Mouse (Mus musculus) adrenal gland, postnatal 36 days (tissue): ENCODE data around the gene Mast4. TPM values are rescaled to one million over a fixed set of nuclear protein-coding genes. Genes with fewer than 3 reads are reported as not detected.

Experiments used
- DNase-seq, 2 experiments: peaks; one replicate each; pipeline ENCODE4 v3.0.0; 2021; ENCODE audit warnings: mixed read lengths in 1 of 2
- total RNA-seq, 2 experiments: library from RNA; stranded (reverse); gene quantifications; 2 replicates each; pipeline ENCODE4 v1.2.3; 2021

The Mast4 gene
- total RNA-seq, 2 experiments from 2014 or later: 62.9 to 90.1 TPM

- no peak for DNase-seq
Measured at GRCm38 (mm10) chr13:102925844-102926598, 408.3 kb downstream of the Mast4 start.

GRCm38 (mm10) chr13:102919741-102920140 is 414.6 kb downstream of the Mast4 start:
- DNase-seq: no peak

- peak in 1 of 2 experiments; percentile 37 for DNase-seq
Measured at GRCm38 (mm10) chr13:102918616-102919015, 415.7 kb downstream of the Mast4 start.

- no peak for DNase-seq
Measured at GRCm38 (mm10) chr13:102915341-102915740, 419.0 kb downstream of the Mast4 start.

- DNase-seq: no peak
Measured at GRCm38 (mm10) chr13:102914800-102915199, 419.5 kb downstream of the Mast4 start.

- DNase-seq: no peak
Measured at GRCm38 (mm10) chr13:102913919-102914318, 420.4 kb downstream of the Mast4 start.

- DNase-seq: no peak
Measured at GRCm38 (mm10) chr13:102912867-102913266, 421.4 kb downstream of the Mast4 start.

GRCm38 (mm10) chr13:102909654-102910418 is 424.5 kb downstream of the Mast4 start:
- DNase-seq: no peak

GRCm38 (mm10) chr13:102906661-102907009 is 427.7 kb downstream of the Mast4 start:
- DNase-seq: no peak

- peak; percentile 76 to 83 for DNase-seq
Measured at GRCm38 (mm10) chr13:102906004-102906660, 428.2 kb downstream of the Mast4 start.

- peak in 1 of 2 experiments; percentile 24 for DNase-seq
Measured at GRCm38 (mm10) chr13:102905361-102905950, 428.8 kb downstream of the Mast4 start.

- DNase-seq: no peak
Measured at GRCm38 (mm10) chr13:102903689-102904088, 430.6 kb downstream of the Mast4 start.

GRCm38 (mm10) chr13:102902123-102902522 is 432.2 kb downstream of the Mast4 start:
- no peak for DNase-seq

- peak; percentile 44 to 68 for DNase-seq
Measured at GRCm38 (mm10) chr13:102900531-102900930, 433.8 kb downstream of the Mast4 start.

- DNase-seq: no peak
Measured at GRCm38 (mm10) chr13:102900083-102900420, 434.2 kb downstream of the Mast4 start.

GRCm38 (mm10) chr13:102899253-102900082 is 434.8 kb downstream of the Mast4 start:
- no peak for DNase-seq

- peak; percentile 81 for DNase-seq
Measured at GRCm38 (mm10) chr13:102898374-102899131, 435.7 kb downstream of the Mast4 start.

GRCm38 (mm10) chr13:102896322-102896721 is 438.0 kb downstream of the Mast4 start:
- no peak for DNase-seq

GRCm38 (mm10) chr13:102895894-102896293 is 438.4 kb downstream of the Mast4 start:
- DNase-seq: no peak

- DNase-seq: no peak
Measured at GRCm38 (mm10) chr13:102894287-102895234, 439.7 kb downstream of the Mast4 start.
